Comparison of ENCODE assay signal across 8 mouse cellular contexts in genomic region chr11:96278773-96279172, GRCm38 (mm10). TPM values are rescaled to one million over a fixed set of nuclear protein-coding genes. Genes with fewer than 3 reads are reported as not detected.
DNase-seq lines count a peak whose midpoint lies in the region; TF ChIP-seq lines count a peak whose summit lies in the region.
"Had no signal": no experiment of that assay in that cellular context is flagged by ENCODE, and none has a peak within 500 bp of the region (broad histone marks: within the 10 kb centered on the region; RNA-seq: fewer than 3 reads in every experiment).

No protein-coding gene starts in this region.

- no peaks in the 10 kb centered on the region; a peak in 1 of 4 replicates for H3K4me1 ChIP-seq in ES-E14 (ENCODE audit: control insufficient read depth in 2 of 2, insufficient read depth in 2 of 2, low read length in 2 of 2, poor library complexity in 1 of 2)
- peaks cover 2% of the 10 kb centered on the region; the same call in 1 of the 2 replicates for H3K4me1 ChIP-seq in small intestine, adult 2 months (ENCODE audit: control insufficient read depth, insufficient read depth, insufficient read length, low read length)

- in situ Hi-C loops in ES-E14 (cut with MboI; ENCODE audit: low sequenced_read_pairs in 2 of 2, unreplicated experiment in 2 of 2) = loop anchor here in 1 of 2 experiments (25.0 kb wide), 1 partner anchor 584 kb away; no protein-coding TSS in a partner anchor

- peaks cover 90% of the 10 kb centered on the region for H3K27me3 ChIP-seq in small intestine, adult 2 months (ENCODE audit: control insufficient read depth, insufficient read depth, low read length)

- no peak for TF ChIP-seq POLR2A in small intestine, adult 2 months (IDR thresholded peaks at IDR 0.05; ENCODE audit: low read depth, low read length)

- no peak overlapping the region for H3K27ac ChIP-seq in ES-E14 (ENCODE audit: insufficient read depth, low read depth, low read length, poor library complexity, severe bottlenecking)
- H3K27ac ChIP-seq in layer of hippocampus, adult 2 months = no peak overlapping the region
- no peak overlapping the region for H3K27ac ChIP-seq in small intestine, adult 2 months (ENCODE audit: insufficient read depth, low read depth, low read length)
- H3K27ac ChIP-seq: midbrain, embryonic 12.5 days had no signal

- 2% methylated on average over 9 of the region's 9 CpGs for WGBS in small intestine, adult 2 months

- intact Hi-C loops in heart, postnatal 36 days (cut with DNase I) = loop anchor here (1.0 to 2.0 kb wide), 4 partner anchors 258 to 582 kb away; no protein-coding TSS in a partner anchor

- peak; percentile 97 for TF ChIP-seq CTCF in layer of hippocampus, adult 2 months (conservative IDR thresholded peaks at IDR 0.05)
- peak; percentile 88 for TF ChIP-seq CTCF in small intestine, adult 2 months (IDR thresholded peaks at IDR 0.05; ENCODE audit: extremely low read depth, insufficient read length, insufficient replicate concordance, low read depth, low read length)

- DNase-seq in ES-E14 (ENCODE audit: low read depth, low spot score) = peak; percentile 85
- peak; percentile 91 to 92 for DNase-seq in adrenal gland, postnatal 36 days
- DNase-seq in fat pad, adult 2 months (ENCODE audit: extremely low read depth, low read depth, low spot score) = peak; percentile 1
- DNase-seq in heart, postnatal 36 days = peak; percentile 83 to 86
- peak; percentile 80 to 90 for DNase-seq in layer of hippocampus, adult 2 months (ENCODE audit: low spot score in 2 of 2)
- DNase-seq in lung, postnatal 36 days = peak; percentile 89

- no peak overlapping the region for H3K4me3 ChIP-seq in ES-E14 (ENCODE audit: insufficient read depth in 1 of 2, low read depth in 1 of 2, low read length in 2 of 2, poor library complexity in 1 of 2, severe bottlenecking in 1 of 2)
- no peak overlapping the region for H3K4me3 ChIP-seq in layer of hippocampus, adult 2 months
- no peak overlapping the region for H3K4me3 ChIP-seq in small intestine, adult 2 months (ENCODE audit: low read depth, low read length)
- H3K4me3 ChIP-seq: midbrain, embryonic 12.5 days had no signal

- no peaks in the 10 kb centered on the region for H3K36me3 ChIP-seq in ES-E14 (ENCODE audit: control insufficient read depth, insufficient read depth, low read length, poor library complexity, severe bottlenecking)
- H3K36me3 ChIP-seq in small intestine, adult 2 months (ENCODE audit: control insufficient read depth, insufficient read depth, low read length) = no peaks in the 10 kb centered on the region
- H3K36me3 ChIP-seq: midbrain, embryonic 12.5 days had no signal

- H3K9me3 ChIP-seq in ES-E14 (ENCODE audit: control insufficient read depth, insufficient read depth, low read depth, low read length) = no peaks in the 10 kb centered on the region
- H3K9me3 ChIP-seq: midbrain, embryonic 12.5 days had no signal

- no peak overlapping the region for H3K9ac ChIP-seq in ES-E14 (ENCODE audit: insufficient read depth, low read depth, low read length, poor library complexity, severe bottlenecking)
- H3K9ac ChIP-seq: midbrain, embryonic 12.5 days had no signal

TF ChIP-seq in ES-E14, 5 proteins besides CTCF, POLR2A, EP300 and RAD21:
- TF ChIP-seq CHD2 (IDR thresholded peaks at IDR 0.05; ENCODE audit: low read depth, low read length) (no peak), MAFK (IDR thresholded peaks at IDR 0.05; ENCODE audit: insufficient read depth, low read depth, low read length) (no peak), ZC3H11A (IDR thresholded peaks at IDR 0.05; ENCODE audit: borderline replicate concordance, low read depth, low read length) (no peak), HCFC1 (IDR thresholded peaks at IDR 0.05; ENCODE audit: borderline replicate concordance, insufficient read depth, low read length) (no peak), ZNF384 (IDR thresholded peaks at IDR 0.05; ENCODE audit: low read depth, low read length) (no peak)

RNA-seq across cellular contexts. Expression of gene Hoxb8, which starts 2.9 kb away (rescaled TPM):
- 0.18 TPM in 1 of 2 replicates, not detected in the other for total RNA-seq in ES-E14 (2012; rRNA removed)
- 10 to 100 TPM; 59.4 to 80.5 TPM for total RNA-seq in adrenal gland, postnatal 36 days (2021)
- not detected for total RNA-seq in heart, postnatal 36 days (2021)
- total RNA-seq in layer of hippocampus, adult 2 months (2021) = not detected
- polyA plus RNA-seq in small intestine, adult 2 months (2012; rRNA removed) = 0.38 and 5.3 TPM in 2 replicates
- polyA plus RNA-seq: midbrain, embryonic 12.5 days had no signal

RNA-seq across cellular contexts. Expression of gene Hoxb9, which starts 7.5 kb away (rescaled TPM):
- 1.2 and 3.3 TPM in 2 replicates for total RNA-seq in ES-E14 (2012; rRNA removed)
- total RNA-seq in adrenal gland, postnatal 36 days (2021) = 100 to 1,000 TPM; 225 to 357 TPM
- not detected for total RNA-seq in heart, postnatal 36 days (2021)
- total RNA-seq in layer of hippocampus, adult 2 months (2021) = not detected
- 0.14 TPM in 1 of 2 replicates, not detected in the other for polyA plus RNA-seq in small intestine, adult 2 months (2012; rRNA removed)
- polyA plus RNA-seq: midbrain, embryonic 12.5 days had no signal

RNA-seq across cellular contexts. Expression of gene Hoxb7, which starts 7.7 kb away (rescaled TPM):
- total RNA-seq in ES-E14 (2012; rRNA removed) = 0.98 TPM in 1 of 2 replicates, not detected in the other
- 10 to 100 TPM; 35.5 to 49.8 TPM for total RNA-seq in adrenal gland, postnatal 36 days (2021)
- total RNA-seq in heart, postnatal 36 days (2021) = not detected
- total RNA-seq in layer of hippocampus, adult 2 months (2021) = not detected
- 0.17 and 1.5 TPM in 2 replicates for polyA plus RNA-seq in small intestine, adult 2 months (2012; rRNA removed)
- polyA plus RNA-seq: midbrain, embryonic 12.5 days had no signal

RNA-seq across cellular contexts. Expression of gene Hoxb6, which starts 13.5 kb away (rescaled TPM):
- 0.22 and 0.26 TPM in 2 replicates for total RNA-seq in ES-E14 (2012; rRNA removed)
- 10 to 100 TPM; 43.9 to 62.2 TPM for total RNA-seq in adrenal gland, postnatal 36 days (2021)
- total RNA-seq in heart, postnatal 36 days (2021) = not detected
- not detected for total RNA-seq in layer of hippocampus, adult 2 months (2021)
- 1.0 and 8.3 TPM in 2 replicates for polyA plus RNA-seq in small intestine, adult 2 months (2012; rRNA removed)
- polyA plus RNA-seq: midbrain, embryonic 12.5 days had no signal

RNA-seq across cellular contexts. Expression of gene Hoxb5, which starts 24.4 kb away (rescaled TPM):
- total RNA-seq in ES-E14 (2012; rRNA removed) = 0.09 and 0.16 TPM in 2 replicates
- 10 to 100 TPM; 16.1 to 27.0 TPM for total RNA-seq in adrenal gland, postnatal 36 days (2021)
- under 1 TPM; 0.19 to 0.22 TPM for total RNA-seq in heart, postnatal 36 days (2021)
- not detected for total RNA-seq in layer of hippocampus, adult 2 months (2021)
- polyA plus RNA-seq in small intestine, adult 2 months (2012; rRNA removed) = 1.8 and 3.2 TPM in 2 replicates
- polyA plus RNA-seq: midbrain, embryonic 12.5 days had no signal

Comparison
In these comparisons a context has a peak if more than half of its experiments do, and no peak if none do; other contexts are left out.
1. DNase-seq: peak in every context shown above with its lines; median percentile 92 in adrenal gland, postnatal 36 days; 89 in lung, postnatal 36 days; 85 in ES-E14; 85 in layer of hippocampus, adult 2 months; 84 in heart, postnatal 36 days; 1 in fat pad, adult 2 months.
2. RNA of gene Hoxb8, which starts 2.9 kb away (total RNA-seq): 59.4 to 80.5 TPM in adrenal gland, postnatal 36 days; 0.18 TPM in ES-E14, not detected in heart, postnatal 36 days and not detected in layer of hippocampus, adult 2 months; every median in the first group is over 10 times any median in the second.
3. RNA of gene Hoxb9, which starts 7.5 kb away (total RNA-seq): 225 to 357 TPM in adrenal gland, postnatal 36 days; 1.2 to 3.3 TPM in ES-E14, not detected in heart, postnatal 36 days and not detected in layer of hippocampus, adult 2 months; every median in the first group is over 10 times any median in the second.
4. RNA of gene Hoxb7, which starts 7.7 kb away (total RNA-seq): 35.5 to 49.8 TPM in adrenal gland, postnatal 36 days; 0.98 TPM in ES-E14, not detected in heart, postnatal 36 days and not detected in layer of hippocampus, adult 2 months; every median in the first group is over 10 times any median in the second.